Mouse (Mus musculus): ENCODE results near the gene Dlg4. TPM values are rescaled to one million over a fixed set of nuclear protein-coding genes. Genes with fewer than 3 reads are reported as not detected.
A peak's percentile ranks its signal among the peaks of the same experiment; 100 is the strongest.

Gene Dlg4
- polyA plus RNA-seq (2014; fragmentation: Nextera tagmentation; extraction: Ambion mirVana), result 7.6 and 11.2 TPM in 2 replicates

DNA sequence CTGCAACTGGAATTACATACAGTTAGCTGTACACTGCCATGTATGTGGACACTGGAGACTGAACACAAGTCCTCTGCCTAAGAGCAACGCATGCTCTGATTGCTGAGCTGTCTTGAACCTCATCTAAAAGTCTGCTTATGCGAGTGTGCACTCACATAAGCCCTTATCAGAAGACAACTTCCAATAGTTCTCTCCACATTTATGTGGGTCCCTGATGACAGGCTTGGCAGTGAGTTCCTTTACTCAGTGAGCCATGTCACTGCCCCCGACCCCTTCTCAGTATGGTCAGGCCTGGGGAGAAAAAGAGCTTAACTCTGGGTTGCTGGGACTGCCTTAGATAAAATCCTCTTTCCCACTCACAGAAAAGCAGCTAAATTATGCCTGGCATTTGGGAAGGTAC lies at the start of gene Dlg4:
Gene Dlg4 (plus strand): TSS at position 274 of the 400 bp plus-strand sequence.
- DNase-seq (ENCODE audit: low spot score), result no peak
- H3K9ac ChIP-seq (replicated peaks; ENCODE audit: low read length), result peak within 1 kb of the TSS; percentile 83
- H3K36me3 ChIP-seq (replicated peaks; ENCODE audit: control insufficient read depth, insufficient read depth, low read depth, low read length), result peaks cover 1% of the 10 kb centered on the region
- peak within 1 kb of the TSS; percentile 58 for H3K4me3 ChIP-seq (ENCODE audit: low read depth, low read length)
- peak within 1 kb of the TSS; percentile 92 for H3K4me2 ChIP-seq (ENCODE audit: low read depth, low read length)
- no peak for ATAC-seq (replicated peaks; ENCODE audit: insufficient number of reproducible peaks, low FRiP score, low TSS enrichment, low read depth)
- H3K27ac ChIP-seq (replicated peaks; ENCODE audit: low read depth, low read length), result peak within 1 kb of the TSS; percentile 90; the same call in 1 of the 2 replicates
- H3K9me3 ChIP-seq (replicated peaks; ENCODE audit: control insufficient read depth, low read length), result no peaks in the 10 kb centered on the region
- H3K27me3 ChIP-seq (ENCODE audit: control insufficient read depth, insufficient read depth, low read length), result no peaks in the 10 kb centered on the region
- H3K4me1 ChIP-seq (ENCODE audit: control insufficient read depth, insufficient read depth, low read length), result peaks cover 15% of the 10 kb centered on the region
- 77% methylated on average over 3 of the region's 3 CpGs for WGBS

DNA sequence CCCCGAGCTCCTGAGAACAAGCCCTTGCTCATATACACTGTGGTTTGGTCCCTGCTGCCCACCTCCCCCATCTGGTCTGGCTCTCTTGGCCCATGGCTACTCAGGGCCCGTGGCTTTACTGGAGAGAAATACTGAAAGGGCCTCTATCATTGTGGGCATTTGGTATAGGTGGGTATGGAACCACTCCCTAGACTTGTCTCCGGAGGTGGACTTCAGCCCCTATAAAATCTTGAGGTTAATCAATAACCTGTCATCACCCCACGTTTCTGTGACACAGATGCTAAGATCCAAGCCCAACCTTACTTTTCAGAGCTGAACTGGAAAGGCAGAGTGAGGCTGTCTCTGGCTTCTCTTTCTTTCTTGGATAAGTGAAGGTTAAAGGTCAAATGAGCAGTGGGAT lies 47.9 kb upstream of the Dlg4 start:
- H3K4me2 ChIP-seq (ENCODE audit: low read depth, low read length), result no peak overlapping the region
- H3K4me1 ChIP-seq (ENCODE audit: control insufficient read depth, insufficient read depth, low read length), result peaks cover 3% of the 10 kb centered on the region; the same call in 1 of the 2 replicates
- no peak overlapping the region for H3K27ac ChIP-seq (replicated peaks; ENCODE audit: low read depth, low read length)
- 81% methylated on average over 4 of the region's 4 CpGs for WGBS
- no peaks in the 10 kb centered on the region for H3K9me3 ChIP-seq (replicated peaks; ENCODE audit: control insufficient read depth, low read length)
- no peak overlapping the region for H3K9ac ChIP-seq (replicated peaks; ENCODE audit: low read length)
- H3K36me3 ChIP-seq (replicated peaks; ENCODE audit: control insufficient read depth, insufficient read depth, low read depth, low read length), result no peaks in the 10 kb centered on the region; the same call in none of the 2 replicates
- no peak for ATAC-seq (replicated peaks; ENCODE audit: insufficient number of reproducible peaks, low FRiP score, low TSS enrichment, low read depth)
- no peak overlapping the region for H3K4me3 ChIP-seq (ENCODE audit: low read depth, low read length)
- DNase-seq (ENCODE audit: low spot score), result no peak
- peaks cover 35% of the 10 kb centered on the region for H3K27me3 ChIP-seq (ENCODE audit: control insufficient read depth, insufficient read depth, low read length)

DNA sequence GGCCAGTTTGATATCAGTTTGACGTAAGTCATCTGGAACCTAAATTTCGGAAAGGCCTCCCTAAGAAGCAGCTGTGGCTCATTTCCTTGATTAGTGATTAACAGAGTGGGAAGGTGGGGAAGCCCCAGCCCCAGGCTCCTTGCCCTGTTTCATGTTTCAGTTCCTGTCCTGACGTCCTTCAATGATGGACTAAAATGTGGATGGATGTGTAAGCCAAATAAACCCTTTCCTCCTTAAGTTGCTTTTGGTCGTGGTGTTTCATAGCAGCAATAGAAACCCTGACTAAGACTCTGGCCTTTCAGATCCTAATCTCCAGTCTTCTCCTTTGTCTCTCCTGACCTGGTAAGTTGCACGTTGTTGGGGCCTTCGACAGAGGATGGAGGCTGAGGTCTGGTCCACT lies 46.5 kb upstream of the Dlg4 start:
- H3K4me3 ChIP-seq (ENCODE audit: low read depth, low read length), result no peak overlapping the region
- DNase-seq (ENCODE audit: low spot score), result no peak
- H3K9ac ChIP-seq (replicated peaks; ENCODE audit: low read length), result no peak overlapping the region
- 81% methylated on average over 6 of the region's 6 CpGs for WGBS
- peaks cover 3% of the 10 kb centered on the region; the same call in 1 of the 2 replicates for H3K4me1 ChIP-seq (ENCODE audit: control insufficient read depth, insufficient read depth, low read length)
- no peak for ATAC-seq (replicated peaks; ENCODE audit: insufficient number of reproducible peaks, low FRiP score, low TSS enrichment, low read depth)
- no peak overlapping the region for H3K4me2 ChIP-seq (ENCODE audit: low read depth, low read length)
- H3K27ac ChIP-seq (replicated peaks; ENCODE audit: low read depth, low read length), result no peak overlapping the region
- H3K9me3 ChIP-seq (replicated peaks; ENCODE audit: control insufficient read depth, low read length), result no peaks in the 10 kb centered on the region
- peaks cover 21% of the 10 kb centered on the region for H3K27me3 ChIP-seq (ENCODE audit: control insufficient read depth, insufficient read depth, low read length)
- peaks cover 3% of the 10 kb centered on the region for H3K36me3 ChIP-seq (replicated peaks; ENCODE audit: control insufficient read depth, insufficient read depth, low read depth, low read length)

DNA sequence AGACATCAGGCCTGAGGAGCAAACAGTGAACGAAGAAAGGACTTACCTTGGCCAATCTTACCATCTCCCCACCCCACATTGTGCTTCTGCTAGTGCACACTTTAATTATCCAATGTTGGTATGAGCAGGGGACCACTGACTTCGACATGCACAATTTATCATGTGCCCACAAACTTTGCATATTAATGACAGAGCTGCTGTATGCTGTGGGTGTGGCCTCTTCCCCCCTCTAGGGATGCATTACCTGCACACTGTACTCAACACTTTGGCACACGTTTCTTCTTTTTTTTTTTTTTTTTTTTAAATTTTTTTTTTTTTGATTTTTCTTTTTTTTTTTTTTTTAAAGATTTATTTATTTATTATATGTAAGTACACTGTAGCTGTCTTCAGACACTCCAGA lies 46.0 kb upstream of the Dlg4 start:
- Histone ChIP-seq H3K9ac (replicated peaks; ENCODE audit: low read length) (no peak overlapping the region), H3K36me3 (replicated peaks; ENCODE audit: control insufficient read depth, insufficient read depth, low read depth, low read length) (peaks cover 3% of the 10 kb centered on the region)
- ATAC-seq (replicated peaks; ENCODE audit: insufficient number of reproducible peaks, low FRiP score, low TSS enrichment, low read depth), result no peak

DNA sequence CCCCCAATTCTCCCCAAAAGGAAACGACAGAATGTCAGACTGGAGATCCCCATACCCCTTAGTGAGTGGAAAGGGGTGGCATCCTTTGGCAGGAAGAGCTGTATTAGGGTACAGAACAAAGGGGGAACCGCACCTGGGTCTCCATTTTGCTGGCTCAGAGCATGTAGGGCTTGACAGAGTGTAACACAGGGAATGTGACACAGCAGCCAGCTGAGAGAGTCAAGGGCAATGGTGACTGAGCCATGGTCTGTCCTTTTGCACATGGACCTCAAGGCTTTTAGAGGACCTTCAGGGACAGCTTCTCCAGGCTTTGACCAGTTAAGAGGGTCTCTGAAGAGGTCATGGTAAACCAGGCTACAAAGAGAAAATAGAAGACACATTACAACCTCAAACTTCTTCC lies 41.8 kb upstream of the Dlg4 start:
- Histone ChIP-seq H3K9me3 (replicated peaks; ENCODE audit: control insufficient read depth, low read length) (no peaks in the 10 kb centered on the region), H3K4me3 (ENCODE audit: low read depth, low read length) (no peak overlapping the region), H3K36me3 (replicated peaks; ENCODE audit: control insufficient read depth, insufficient read depth, low read depth, low read length) (peaks cover 3% of the 10 kb centered on the region), H3K27me3 (ENCODE audit: control insufficient read depth, insufficient read depth, low read length) (no peaks in the 10 kb centered on the region), H3K4me1 (ENCODE audit: control insufficient read depth, insufficient read depth, low read length) (no peaks in the 10 kb centered on the region), H3K9ac (replicated peaks; ENCODE audit: low read length) (no peak overlapping the region), H3K4me2 (ENCODE audit: low read depth, low read length) (no peak overlapping the region), H3K27ac (replicated peaks; ENCODE audit: low read depth, low read length) (no peak overlapping the region)
- DNase-seq (ENCODE audit: low spot score), result no peak
- 89% methylated on average over 2 of the region's 2 CpGs for WGBS
- ATAC-seq (replicated peaks; ENCODE audit: insufficient number of reproducible peaks, low FRiP score, low TSS enrichment, low read depth), result no peak

More for the DNA sequence above, 46.0 kb upstream of the Dlg4 start:
- WGBS, result 81% methylated on average over 3 of the region's 3 CpGs
- H3K4me3 ChIP-seq (ENCODE audit: low read depth, low read length), result no peak overlapping the region
- H3K4me2 ChIP-seq (ENCODE audit: low read depth, low read length), result no peak overlapping the region
- peaks cover 3% of the 10 kb centered on the region; the same call in 1 of the 2 replicates for H3K4me1 ChIP-seq (ENCODE audit: control insufficient read depth, insufficient read depth, low read length)
- no peaks in the 10 kb centered on the region for H3K9me3 ChIP-seq (replicated peaks; ENCODE audit: control insufficient read depth, low read length)
- no peak overlapping the region for H3K27ac ChIP-seq (replicated peaks; ENCODE audit: low read depth, low read length)
- peaks cover 16% of the 10 kb centered on the region for H3K27me3 ChIP-seq (ENCODE audit: control insufficient read depth, insufficient read depth, low read length)
- no peak for DNase-seq (ENCODE audit: low spot score)

DNA sequence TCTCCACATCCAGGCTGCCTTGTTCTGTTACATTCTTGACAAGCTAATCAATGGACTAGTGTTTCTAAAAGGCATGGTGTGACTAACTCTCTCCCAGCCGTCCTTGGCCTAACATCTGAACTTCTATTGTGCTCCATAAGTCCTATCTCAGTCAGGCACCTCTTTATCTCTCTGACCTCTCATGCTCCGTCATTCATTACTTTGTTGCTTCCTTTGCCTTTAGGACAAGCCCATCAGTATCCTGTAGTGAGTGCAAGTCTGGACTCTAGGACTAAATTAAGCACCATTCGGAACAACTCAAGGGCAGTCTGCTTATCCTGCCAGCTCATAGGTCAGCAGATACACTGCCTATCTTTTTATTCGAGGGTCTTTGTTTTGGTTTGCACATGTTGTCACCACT lies 40.5 kb upstream of the Dlg4 start:
- H3K36me3 ChIP-seq (replicated peaks; ENCODE audit: control insufficient read depth, insufficient read depth, low read depth, low read length), result peaks cover 3% of the 10 kb centered on the region
- no peak overlapping the region for H3K4me2 ChIP-seq (ENCODE audit: low read depth, low read length)
- ATAC-seq (replicated peaks; ENCODE audit: insufficient number of reproducible peaks, low FRiP score, low TSS enrichment, low read depth), result no peak
- no peak overlapping the region for H3K9ac ChIP-seq (replicated peaks; ENCODE audit: low read length)
- no peaks in the 10 kb centered on the region for H3K27me3 ChIP-seq (ENCODE audit: control insufficient read depth, insufficient read depth, low read length)
- H3K27ac ChIP-seq (replicated peaks; ENCODE audit: low read depth, low read length), result no peak overlapping the region
- no peaks in the 10 kb centered on the region for H3K9me3 ChIP-seq (replicated peaks; ENCODE audit: control insufficient read depth, low read length)
- WGBS, result 82% methylated on average over 4 of the region's 4 CpGs
- H3K4me1 ChIP-seq (ENCODE audit: control insufficient read depth, insufficient read depth, low read length), result no peaks in the 10 kb centered on the region
- DNase-seq (ENCODE audit: low spot score), result no peak
- H3K4me3 ChIP-seq (ENCODE audit: low read depth, low read length), result no peak overlapping the region

DNA sequence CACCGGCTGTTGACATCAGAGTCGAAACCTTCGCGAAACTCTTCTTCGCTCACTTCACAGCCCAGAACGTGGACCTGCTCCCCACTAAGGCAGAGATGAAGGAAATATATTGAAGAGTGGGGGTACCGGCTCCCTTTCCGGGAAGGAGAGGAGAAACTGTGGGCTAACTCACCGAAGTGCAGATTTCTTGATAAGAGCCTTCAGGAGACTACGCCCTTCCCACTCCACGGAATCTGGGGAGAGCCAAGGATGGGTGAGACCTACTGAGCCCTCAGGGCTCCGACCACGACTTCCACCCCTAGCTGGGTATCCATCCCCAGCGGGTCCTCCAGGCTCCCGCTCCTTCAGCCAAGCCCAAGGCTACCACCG lies 36.9 kb upstream of the Dlg4 start:
- Histone ChIP-seq H3K4me3 (ENCODE audit: low read depth, low read length) (peak overlapping the region; percentile 99), H3K4me1 (ENCODE audit: control insufficient read depth, insufficient read depth, low read length) (peaks cover 4% of the 10 kb centered on the region), H3K36me3 (replicated peaks; ENCODE audit: control insufficient read depth, insufficient read depth, low read depth, low read length) (peaks cover 2% of the 10 kb centered on the region), H3K4me2 (ENCODE audit: low read depth, low read length) (peak overlapping the region; percentile 68), H3K9ac (replicated peaks; ENCODE audit: low read length) (peak overlapping the region; percentile 99), H3K27ac (replicated peaks; ENCODE audit: low read depth, low read length) (peak overlapping the region; percentile 99), H3K27me3 (ENCODE audit: control insufficient read depth, insufficient read depth, low read length) (no peaks in the 10 kb centered on the region), H3K9me3 (replicated peaks; ENCODE audit: control insufficient read depth, low read length) (no peaks in the 10 kb centered on the region)
- WGBS, result 3% methylated on average over 16 of the region's 16 CpGs
- ATAC-seq (replicated peaks; ENCODE audit: insufficient number of reproducible peaks, low FRiP score, low TSS enrichment, low read depth), result no peak; the same call in 1 of the 2 replicates
- DNase-seq (ENCODE audit: low spot score), result no peak

DNA sequence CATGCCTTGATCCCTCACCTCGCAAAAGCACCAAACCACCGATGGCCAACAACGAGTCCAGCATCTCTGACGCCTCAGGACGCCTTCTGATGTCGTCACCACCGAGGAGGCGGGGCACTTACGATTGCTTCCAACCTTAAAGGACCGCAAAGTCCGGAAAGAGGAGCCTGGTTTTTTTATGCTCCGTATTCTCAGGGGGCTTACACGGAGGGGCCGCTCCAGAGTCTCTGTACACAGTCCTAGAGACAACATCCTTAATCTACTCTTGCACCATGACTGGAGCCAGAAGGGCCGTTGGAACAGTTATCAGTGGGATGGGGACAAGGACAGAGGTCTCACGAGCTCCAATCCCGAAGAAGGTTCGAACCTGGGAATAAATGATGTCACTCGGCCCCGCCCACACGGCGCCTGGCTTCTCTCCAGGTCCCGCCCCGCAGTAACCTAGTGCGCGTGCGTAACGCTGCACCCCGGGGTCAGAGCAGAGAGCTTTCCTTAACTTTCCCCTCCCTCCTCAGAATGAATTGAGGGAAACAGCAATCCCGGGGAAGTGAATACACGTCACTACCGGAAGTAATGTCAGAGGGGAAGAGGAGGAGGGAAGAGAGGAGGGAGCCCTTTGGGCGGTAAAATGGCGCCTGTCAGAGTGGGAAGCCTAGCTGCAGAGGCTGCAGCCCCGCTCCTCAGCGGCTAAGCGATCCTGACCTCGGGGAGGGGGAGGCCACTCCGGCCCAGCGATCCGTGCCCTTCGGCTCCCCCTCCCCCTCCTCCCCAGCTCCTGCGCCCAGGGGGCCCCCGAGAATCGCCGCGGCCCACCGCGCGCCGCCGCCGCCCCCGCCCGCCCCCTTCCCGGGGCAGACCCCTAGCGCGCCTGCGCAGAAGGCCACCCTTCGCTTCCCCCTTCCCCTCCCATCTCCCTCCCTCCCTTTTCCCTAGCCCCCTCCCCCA lies 36.3 kb upstream of the Dlg4 start:
- H3K27ac ChIP-seq (replicated peaks; ENCODE audit: low read depth, low read length), result peak overlapping the region; percentile 99
- WGBS, result under 1% methylated on average over 36 of the region's 60 CpGs
- H3K4me3 ChIP-seq (ENCODE audit: low read depth, low read length), result peak overlapping the region; percentile 99
- H3K4me1 ChIP-seq (ENCODE audit: control insufficient read depth, insufficient read depth, low read length), result peaks cover 4% of the 10 kb centered on the region
- H3K9ac ChIP-seq (replicated peaks; ENCODE audit: low read length), result peak overlapping the region; percentile 99
- no peaks in the 10 kb centered on the region for H3K27me3 ChIP-seq (ENCODE audit: control insufficient read depth, insufficient read depth, low read length)
- H3K9me3 ChIP-seq (replicated peaks; ENCODE audit: control insufficient read depth, low read length), result no peaks in the 10 kb centered on the region
- DNase-seq (ENCODE audit: low spot score), result peak; percentile 100
- H3K36me3 ChIP-seq (replicated peaks; ENCODE audit: control insufficient read depth, insufficient read depth, low read depth, low read length), result no peaks in the 10 kb centered on the region; the same call in none of the 2 replicates
- ATAC-seq (replicated peaks; ENCODE audit: insufficient number of reproducible peaks, low FRiP score, low TSS enrichment, low read depth), result peak; percentile 92
- peak overlapping the region; percentile 68 for H3K4me2 ChIP-seq (ENCODE audit: low read depth, low read length)

Measured in embryonic facial prominence, embryonic 11.5 days (tissue).